Mouse (Mus musculus) forebrain, embryonic 11.5 days (tissue): Measurements from ENCODE around the gene Zc2hc1c. TPM values are rescaled to one million over a fixed set of nuclear protein-coding genes. Genes with fewer than 3 reads are reported as not detected.

Experiments
- ATAC-seq: fragments of 200-750 bp; cut with Nextera tagmentation; replicated peaks from 2 replicates; pipeline ENCODE4 v1.8.0; 2017; ENCODE audit warnings: moderate TSS enrichment; ENCODE audit not compliant: low FRiP score
- DNase-seq: peaks from one replicate; pipeline ENCODE4 v3.0.0-alpha.2; 2017; ENCODE audit warnings: low spot score
- H3K27ac ChIP-seq: fragments of 300-500 bp; sonication (generic); 2 replicates; pipeline ENCODE4 v1.5.1; 2014; ENCODE audit warnings: low read depth, low read length
- H3K27me3 ChIP-seq: fragments of 300-500 bp; sonication (generic); 2 replicates; pipeline ENCODE4 v1.6.1; 2014; ENCODE audit warnings: mild to moderate bottlenecking, low read length, mixed read lengths; ENCODE audit not compliant: control insufficient read depth, insufficient read depth
- H3K36me3 ChIP-seq: fragments of 300-500 bp; sonication (generic); 2 replicates; pipeline ENCODE4 v1.6.1; 2014; ENCODE audit warnings: mild to moderate bottlenecking, low read length, moderate library complexity, mixed read lengths; ENCODE audit not compliant: control insufficient read depth, insufficient read depth
- H3K4me1 ChIP-seq: fragments of 300-500 bp; sonication (generic); replicated peaks from 2 replicates; pipeline ENCODE4 v1.6.1; 2014; ENCODE audit warnings: low read length, mixed read lengths; ENCODE audit not compliant: control insufficient read depth, insufficient read depth
- H3K4me2 ChIP-seq: fragments of 300-500 bp; sonication (generic); 2 replicates; pipeline ENCODE4 v1.6.1; 2014; ENCODE audit warnings: low read depth, mild to moderate bottlenecking, low read length, moderate library complexity, mixed read lengths; ENCODE audit not compliant: severe bottlenecking
- H3K4me3 ChIP-seq: fragments of 300-500 bp; sonication (generic); 2 replicates; pipeline ENCODE4 v1.5.1; 2014; ENCODE audit warnings: low read depth, low read length
- H3K9ac ChIP-seq: fragments of 300-500 bp; sonication (generic); 2 replicates; pipeline ENCODE4 v1.6.1; 2014; ENCODE audit warnings: low read length
- H3K9me3 ChIP-seq: fragments of 300-500 bp; sonication (generic); 2 replicates; pipeline ENCODE4 v1.6.1; 2016; ENCODE audit warnings: low read length, mixed read lengths; ENCODE audit not compliant: control insufficient read depth
- WGBS: fragments of 180-500 bp; shearing (Covaris S2); extraction: QIAGEN DNeasy Blood & Tissue Kit; methylation state at CpG from one replicate; pipeline ENCODE4 v1.1.7; 2014; 5-methylcytosine and 5-hydroxymethylcytosine counted together
- polyA plus RNA-seq: library from polyadenylated mRNA; unstranded; fragments of >200 nt; fragmentation: Nextera tagmentation; extraction: Ambion mirVana; gene quantifications from 2 replicates; pipeline ENCODE4 v1.2.1, GENCODE M21; 2014

The Zc2hc1c gene
- polyA plus RNA-seq, 1 experiment from 2014 or later = 1.8 TPM

DNA sequence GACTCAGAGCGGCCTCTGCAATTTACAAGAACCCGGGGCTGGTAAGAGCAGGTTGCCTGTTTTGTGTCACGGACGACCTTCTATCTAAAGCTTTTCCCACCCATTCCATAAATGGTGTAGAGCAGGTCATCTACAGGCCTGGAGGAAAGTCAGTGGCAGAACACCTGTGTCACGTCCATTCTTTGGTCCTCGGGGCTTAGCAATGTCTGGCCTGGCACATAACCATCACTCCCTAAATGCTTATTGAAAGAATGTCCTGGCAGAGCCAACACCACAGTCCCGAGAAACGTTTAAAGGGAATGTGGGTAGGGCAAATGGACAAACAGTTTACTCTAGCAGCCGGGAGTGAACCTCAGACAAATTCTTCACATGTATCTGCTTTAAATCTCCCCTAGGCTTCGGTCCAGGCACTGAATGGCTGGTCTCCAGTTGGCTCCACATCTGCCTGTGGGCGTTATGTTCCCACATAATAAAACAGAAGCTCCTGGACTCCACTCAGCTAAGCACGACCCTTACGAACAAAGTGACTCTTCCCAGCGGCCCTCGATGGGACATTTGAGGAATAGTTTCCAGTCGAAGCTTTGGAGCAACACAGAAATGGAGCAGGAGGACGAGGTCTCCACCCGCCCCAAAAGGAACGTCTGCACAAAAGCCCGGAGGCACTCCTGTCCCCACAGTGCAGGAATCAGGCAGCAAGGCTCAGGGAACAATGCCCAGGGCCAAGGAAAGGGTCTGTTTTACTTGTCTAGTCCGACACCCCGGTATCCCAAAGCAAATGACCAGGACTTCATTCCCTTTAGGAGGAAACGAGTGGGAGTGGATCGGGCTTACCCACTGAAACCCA lies 988 bp downstream of the Zc2hc1c start:
- H3K4me3 ChIP-seq = peak overlapping the region; percentile 36
- no peak for ATAC-seq
- H3K27me3 ChIP-seq = no peaks in the 10 kb centered on the region
- peaks cover 5% of the 10 kb centered on the region; the same call in 1 of the 2 replicates for H3K9me3 ChIP-seq
- peak overlapping the region; percentile 60 for H3K4me2 ChIP-seq
- 63% methylated on average over 24 of the region's 24 CpGs for WGBS
- H3K27ac ChIP-seq = no peak overlapping the region
- no peak for DNase-seq
- H3K36me3 ChIP-seq = no peaks in the 10 kb centered on the region
- H3K9ac ChIP-seq = peak overlapping the region; percentile 56
- H3K4me1 ChIP-seq = no peaks in the 10 kb centered on the region

DNA sequence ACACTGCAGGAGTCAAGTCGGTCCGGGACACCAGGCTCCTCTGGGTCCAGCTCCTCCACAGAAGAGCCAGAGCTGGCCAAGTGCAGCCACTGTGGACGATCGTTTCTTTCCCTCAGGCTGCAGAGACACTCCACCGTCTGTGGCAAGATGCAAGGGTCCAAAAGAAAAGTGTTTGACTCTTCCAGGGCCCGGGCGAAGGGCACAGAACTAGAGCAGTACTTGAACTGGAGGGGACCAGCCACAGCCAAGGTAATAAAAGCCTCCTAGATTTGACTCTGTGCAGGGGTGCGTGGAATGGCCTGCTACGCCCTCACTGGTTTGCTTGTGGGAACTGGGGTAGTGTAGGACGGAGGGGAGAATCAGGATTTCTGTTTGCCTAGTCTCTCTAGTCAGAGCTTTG lies 2.2 kb downstream of the Zc2hc1c start:
- H3K4me3 ChIP-seq = no peak overlapping the region
- H3K36me3 ChIP-seq = no peaks in the 10 kb centered on the region
- no peak overlapping the region for H3K9ac ChIP-seq
- H3K4me1 ChIP-seq = no peaks in the 10 kb centered on the region
- DNase-seq (no peak), ATAC-seq (no peak)
- 88% methylated on average over 10 of the region's 10 CpGs for whole genome bisulfite sequencing
- H3K4me2 ChIP-seq = no peak overlapping the region
- H3K27me3 ChIP-seq = no peaks in the 10 kb centered on the region
- peaks cover 5% of the 10 kb centered on the region; the same call in 1 of the 2 replicates for H3K9me3 ChIP-seq
- no peak overlapping the region for H3K27ac ChIP-seq

DNA sequence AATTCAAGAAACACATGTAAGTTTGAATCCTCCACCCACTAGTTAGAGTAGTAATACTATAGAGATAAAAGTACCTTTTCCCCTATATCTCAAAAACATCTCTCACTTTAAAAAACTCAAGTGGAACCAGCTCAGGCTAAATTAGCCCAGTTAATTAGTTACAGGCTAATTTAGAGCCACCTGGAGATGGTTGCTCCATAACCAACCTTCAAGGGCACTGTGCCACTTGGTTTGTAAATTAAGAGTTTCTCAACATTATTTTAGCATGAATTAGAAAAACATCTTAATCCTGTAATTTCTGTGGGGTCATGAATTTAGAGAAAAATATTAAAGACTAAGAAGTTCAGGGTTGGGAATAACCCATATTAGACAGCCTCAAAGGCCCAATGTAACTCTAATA lies 3.1 kb downstream of the Zc2hc1c start:
- no peak overlapping the region for H3K9ac ChIP-seq
- no peak for DNase-seq
- peaks cover 5% of the 10 kb centered on the region; the same call in 1 of the 2 replicates for H3K9me3 ChIP-seq
- no peaks in the 10 kb centered on the region for H3K4me1 ChIP-seq
- no peak overlapping the region for H3K27ac ChIP-seq
- no peak for ATAC-seq
- no peak overlapping the region for H3K4me2 ChIP-seq
- H3K4me3 ChIP-seq = no peak overlapping the region
- no peaks in the 10 kb centered on the region for H3K27me3 ChIP-seq
- H3K36me3 ChIP-seq = no peaks in the 10 kb centered on the region

DNA sequence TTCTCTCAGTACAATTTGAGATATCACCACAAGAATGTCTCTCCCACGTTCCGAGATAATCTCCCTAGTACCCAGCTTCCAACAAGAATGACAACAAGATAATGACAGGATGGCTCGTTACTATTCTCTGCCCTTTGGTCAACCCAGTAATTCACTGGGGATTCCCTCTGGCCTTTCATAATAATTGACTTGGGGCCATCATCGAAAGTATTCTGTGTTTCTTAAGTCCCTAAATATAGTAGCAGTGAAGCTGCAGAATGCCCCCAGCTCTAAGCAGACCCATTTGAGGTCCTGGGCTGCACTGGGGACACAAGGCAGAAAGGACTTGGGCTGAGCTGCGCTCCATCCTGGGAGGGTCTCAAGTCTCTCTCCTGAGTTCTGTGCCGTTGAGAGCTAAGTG lies 3.9 kb downstream of the Zc2hc1c start:
- Histone ChIP-seq H3K9ac (no peak overlapping the region), H3K9me3 (peaks cover 5% of the 10 kb centered on the region; the same call in 1 of the 2 replicates), H3K4me1 (no peaks in the 10 kb centered on the region), H3K4me3 (no peak overlapping the region), H3K4me2 (no peak overlapping the region), H3K27ac (no peak overlapping the region), H3K27me3 (no peaks in the 10 kb centered on the region), H3K36me3 (no peaks in the 10 kb centered on the region)
- 78% methylated on average over 6 of the region's 6 CpGs for WGBS
- DNase-seq (no peak), ATAC-seq (no peak)

DNA sequence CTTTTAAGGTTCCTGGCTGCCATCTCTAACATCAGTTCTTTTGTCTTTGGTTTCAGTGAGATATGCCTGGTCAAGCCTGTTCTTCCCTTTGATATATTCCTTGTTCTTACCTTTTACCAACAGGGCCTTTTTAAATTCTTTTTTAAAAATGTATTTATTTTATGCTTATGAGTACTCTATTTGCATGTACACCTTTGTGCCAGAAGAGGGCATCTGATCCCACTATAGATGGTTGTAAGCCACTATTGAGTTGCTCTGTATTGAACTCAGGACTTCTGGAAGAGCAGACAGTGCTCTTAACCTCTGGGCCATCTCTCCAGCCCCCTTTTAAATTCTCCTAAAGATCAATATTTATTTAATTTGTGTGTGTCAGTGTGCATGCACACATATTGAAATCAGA lies 4.5 kb downstream of the Zc2hc1c start:
- Histone ChIP-seq H3K9me3 (peaks cover 5% of the 10 kb centered on the region; the same call in 1 of the 2 replicates), H3K27me3 (no peaks in the 10 kb centered on the region)

DNA sequence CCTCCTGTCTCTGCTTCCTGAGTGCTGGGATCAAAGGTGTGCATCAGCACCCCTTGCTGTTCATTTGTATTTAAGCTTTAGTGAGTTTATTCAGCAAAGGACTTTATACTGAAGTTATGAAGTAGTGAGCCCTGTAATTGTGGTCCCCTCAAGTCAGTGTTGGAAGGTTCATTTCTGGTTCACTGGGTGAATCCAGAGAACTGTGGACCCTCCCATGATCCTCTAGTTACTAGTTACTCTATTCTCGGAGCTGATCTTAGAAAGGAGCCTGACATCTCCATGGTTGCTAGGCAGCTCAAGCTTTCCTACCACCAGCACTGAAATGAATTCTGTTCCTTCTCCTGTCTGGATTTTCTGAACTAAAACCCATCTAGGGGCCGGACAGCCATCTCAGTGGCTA lies 7.1 kb downstream of the Zc2hc1c start:
- H3K36me3 ChIP-seq = no peaks in the 10 kb centered on the region; the same call in 1 of the 2 replicates
- 87% methylated on average over 2 of the region's 2 CpGs for WGBS
- DNase-seq = no peak
- no peak overlapping the region for H3K9ac ChIP-seq
- H3K27ac ChIP-seq = no peak overlapping the region
- no peak for ATAC-seq
- H3K4me2 ChIP-seq = no peak overlapping the region
- no peak overlapping the region for H3K4me3 ChIP-seq
- H3K27me3 ChIP-seq = no peaks in the 10 kb centered on the region
- H3K9me3 ChIP-seq = peaks cover 5% of the 10 kb centered on the region; the same call in 1 of the 2 replicates
- H3K4me1 ChIP-seq = no peaks in the 10 kb centered on the region

More for the DNA sequence above, 4.5 kb downstream of the Zc2hc1c start:
- Histone ChIP-seq H3K27ac (no peak overlapping the region), H3K9ac (no peak overlapping the region), H3K36me3 (no peaks in the 10 kb centered on the region), H3K4me3 (no peak overlapping the region), H3K4me2 (no peak overlapping the region), H3K4me1 (no peaks in the 10 kb centered on the region)
- no peak for ATAC-seq
- DNase-seq = no peak

DNA sequence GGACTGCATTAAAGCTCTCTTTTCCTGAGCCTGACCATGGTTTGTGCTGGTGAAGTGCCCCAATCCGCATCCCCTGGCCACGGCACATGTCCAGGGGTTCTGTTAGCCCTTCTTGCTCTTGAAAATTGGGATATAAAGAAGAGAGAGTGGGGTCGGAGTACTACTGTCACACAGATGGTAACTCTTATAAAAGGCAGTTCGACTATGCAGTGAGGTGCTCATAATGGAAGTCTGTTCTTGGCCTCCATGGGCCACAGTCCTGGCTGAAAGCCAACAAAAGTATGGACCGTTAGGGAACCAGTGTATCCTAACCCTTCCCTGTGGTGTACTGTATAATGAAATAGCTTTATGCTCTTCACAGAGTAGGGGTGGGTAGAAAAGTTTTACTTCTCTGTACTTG lies 8.5 kb downstream of the Zc2hc1c start:
- H3K9me3 ChIP-seq = peaks cover 5% of the 10 kb centered on the region; the same call in 1 of the 2 replicates
- H3K9ac ChIP-seq = no peak overlapping the region
- H3K4me2 ChIP-seq = no peak overlapping the region
- DNase-seq = no peak
- WGBS = 83% methylated on average over 5 of the region's 5 CpGs
- H3K27ac ChIP-seq = no peak overlapping the region
- no peaks in the 10 kb centered on the region for H3K4me1 ChIP-seq
- peaks cover 7% of the 10 kb centered on the region; the same call in 1 of the 2 replicates for H3K36me3 ChIP-seq
- H3K4me3 ChIP-seq = no peak overlapping the region
- no peaks in the 10 kb centered on the region for H3K27me3 ChIP-seq
- no peak for ATAC-seq

DNA sequence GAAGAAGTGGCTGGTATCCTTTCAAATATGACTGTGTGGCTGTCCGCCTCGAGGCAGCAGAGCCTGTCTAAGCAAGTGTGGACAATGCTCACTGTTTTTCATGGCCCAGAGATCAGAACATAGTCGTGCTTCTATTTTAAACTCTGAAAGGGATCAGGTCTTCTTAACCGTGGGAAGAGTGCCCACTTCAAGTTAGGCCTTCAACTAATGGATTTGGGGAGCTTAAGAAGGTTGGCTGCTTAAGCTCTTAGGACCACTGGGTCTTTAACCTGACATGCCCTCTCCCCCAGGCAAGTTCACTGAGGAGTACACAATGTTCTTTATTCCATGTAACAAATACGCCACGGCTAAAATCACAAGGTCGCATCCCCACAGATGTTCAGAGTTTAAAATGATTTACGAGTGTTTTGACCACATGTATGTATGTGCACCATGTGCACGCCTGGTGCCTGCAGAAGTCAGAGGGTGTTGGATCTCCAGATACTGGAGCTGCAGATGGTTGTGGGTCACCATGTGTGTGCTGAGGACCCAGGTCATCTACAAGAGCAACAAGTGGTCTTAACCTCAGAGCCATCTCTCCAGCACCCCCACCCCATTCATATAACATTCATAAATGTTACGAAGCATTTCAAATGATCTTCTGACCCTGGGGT lies 9.1 kb downstream of the Zc2hc1c start:
- no peaks in the 10 kb centered on the region for H3K4me1 ChIP-seq
- no peaks in the 10 kb centered on the region for H3K27me3 ChIP-seq
- ATAC-seq = no peak
- no peak overlapping the region for H3K9ac ChIP-seq
- H3K4me2 ChIP-seq = no peak overlapping the region
- peaks cover 5% of the 10 kb centered on the region; the same call in 1 of the 2 replicates for H3K9me3 ChIP-seq
- no peak for DNase-seq
- peaks cover 9% of the 10 kb centered on the region; the same call in 1 of the 2 replicates for H3K36me3 ChIP-seq
- H3K27ac ChIP-seq = no peak overlapping the region
- no peak overlapping the region for H3K4me3 ChIP-seq
- WGBS = 82% methylated on average over 10 of the region's 10 CpGs
